Mouse (Mus musculus) MEL-GATA-1-ER (cell line): Measurements from ENCODE around the gene Tollip.

Experiments
- DNase-seq: peaks from one replicate; pipeline ENCODE4 v3.0.0-alpha.2; 2012; ENCODE audit warnings: low read depth; ENCODE audit errors: extremely low read depth

Tollip gene

GRCm38 (mm10) chr7:141918407-141918806 is at the start of gene Tollip:
Gene Tollip, minus strand, starts transcription at chr7:141918507.
- DNase-seq = no peak

- DNase-seq = no peak
These were observed 48.0 kb upstream of the Tollip start for GRCm38 (mm10) chr7:141966281-141966680.

DNA sequence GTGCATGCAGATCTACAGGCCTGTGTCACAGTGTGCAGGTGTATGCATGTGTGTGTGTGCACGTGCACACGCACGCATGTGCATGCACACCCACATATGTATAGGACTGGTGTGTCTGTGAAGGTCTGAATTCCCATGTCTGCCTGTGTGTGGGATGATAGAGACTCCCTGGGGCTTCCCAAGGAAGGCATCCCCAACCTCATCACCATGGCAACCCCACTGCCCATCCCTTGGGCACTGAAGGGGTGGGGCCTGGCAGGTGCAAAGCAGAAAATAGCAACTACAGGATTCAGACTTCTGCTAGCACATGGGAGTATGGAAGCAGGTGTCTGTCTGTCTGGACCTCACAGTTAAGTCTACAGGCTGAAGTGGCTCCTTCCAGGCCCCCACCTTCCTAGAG is 44.2 kb upstream of the Tollip start:
- no peak for DNase-seq

DNA sequence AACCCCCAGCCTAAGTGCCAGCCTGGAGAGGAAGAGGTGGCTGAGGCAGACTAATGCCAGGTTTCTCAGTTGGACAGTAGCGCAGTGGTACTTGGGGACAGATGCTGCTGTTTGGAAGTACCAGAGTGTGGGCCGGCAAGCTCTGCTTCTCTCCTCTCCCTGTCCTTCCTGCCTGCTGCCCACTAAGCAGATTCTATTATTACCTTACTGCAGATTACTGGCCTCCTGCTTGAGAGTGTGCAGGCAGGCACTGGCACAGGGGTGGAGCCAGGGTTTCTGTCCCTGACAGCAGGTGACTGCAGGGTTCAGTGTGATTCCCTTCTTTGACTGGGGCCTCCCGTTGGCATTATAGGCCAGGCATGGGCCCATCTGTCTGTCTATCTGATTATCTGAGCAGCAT is 43.2 kb upstream of the Tollip start:
- no peak for DNase-seq

DNA sequence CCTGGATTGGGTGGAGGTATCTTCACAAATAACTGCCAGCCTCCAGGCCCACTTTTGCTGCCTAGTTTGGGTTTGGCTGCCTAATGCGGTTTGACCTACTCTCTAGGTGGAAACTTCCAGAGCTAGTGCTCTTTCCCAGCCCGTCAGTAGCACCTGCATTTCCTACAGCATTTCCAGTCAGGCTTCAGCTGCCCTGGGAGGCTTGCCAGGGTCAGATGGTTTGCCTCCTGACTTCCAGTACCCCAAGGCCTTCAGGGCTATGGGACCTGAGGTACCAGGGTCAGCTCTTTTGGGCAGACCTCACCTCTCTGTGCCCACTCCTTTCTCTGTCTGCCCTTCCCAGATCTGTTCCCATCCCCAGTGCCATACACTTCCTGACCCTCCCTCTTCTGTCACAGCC is 42.6 kb upstream of the Tollip start:
- DNase-seq = no peak

DNA sequence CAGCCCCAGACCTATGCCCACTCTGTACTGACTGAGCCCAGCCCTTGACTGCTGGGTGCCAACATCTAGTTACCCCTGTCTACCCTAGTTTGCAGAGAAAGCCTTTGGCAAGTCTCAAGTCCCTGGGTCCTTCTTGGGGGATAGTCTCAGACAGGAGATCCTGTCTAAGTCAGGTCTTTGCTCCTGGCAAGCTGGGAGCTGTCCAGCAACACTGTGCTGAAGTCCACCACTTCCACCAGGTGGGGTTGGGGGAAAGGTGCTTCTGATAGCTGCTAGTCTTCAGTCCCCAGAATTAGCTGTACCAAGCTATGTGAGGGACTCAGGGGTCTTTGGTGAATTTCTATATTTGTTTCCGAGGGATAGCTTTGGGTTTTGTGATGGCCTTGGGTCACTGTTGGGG is 40.8 kb upstream of the Tollip start:
- no peak for DNase-seq

DNA sequence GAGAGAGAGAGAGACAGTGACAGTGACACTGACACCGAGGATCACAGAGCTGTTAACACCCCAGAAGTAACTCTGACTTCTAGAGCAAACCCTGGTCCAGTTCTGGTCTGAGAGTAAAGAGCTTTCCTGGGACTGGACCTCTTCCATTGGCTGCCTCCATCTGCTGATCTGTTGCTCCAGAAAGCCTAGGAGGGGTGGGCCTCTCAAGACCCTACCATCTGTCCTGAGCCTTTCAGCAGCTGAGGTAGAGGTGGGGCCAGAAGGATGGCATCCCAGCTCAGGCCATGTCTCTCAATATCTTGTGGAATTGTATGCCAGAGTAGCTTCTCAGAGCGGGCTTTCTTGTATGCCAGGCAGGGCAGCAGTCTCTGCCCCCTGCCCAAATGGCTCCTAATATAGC is 39.9 kb upstream of the Tollip start:
- DNase-seq = no peak

- DNase-seq = no peak
These were observed 39.3 kb upstream of the Tollip start for GRCm38 (mm10) chr7:141957524-141958051.

GRCm38 (mm10) chr7:141956174-141956566 is 37.9 kb upstream of the Tollip start:
- DNase-seq = no peak

GRCm38 (mm10) chr7:141955565-141956173 is 37.4 kb upstream of the Tollip start:
- no peak for DNase-seq

DNA sequence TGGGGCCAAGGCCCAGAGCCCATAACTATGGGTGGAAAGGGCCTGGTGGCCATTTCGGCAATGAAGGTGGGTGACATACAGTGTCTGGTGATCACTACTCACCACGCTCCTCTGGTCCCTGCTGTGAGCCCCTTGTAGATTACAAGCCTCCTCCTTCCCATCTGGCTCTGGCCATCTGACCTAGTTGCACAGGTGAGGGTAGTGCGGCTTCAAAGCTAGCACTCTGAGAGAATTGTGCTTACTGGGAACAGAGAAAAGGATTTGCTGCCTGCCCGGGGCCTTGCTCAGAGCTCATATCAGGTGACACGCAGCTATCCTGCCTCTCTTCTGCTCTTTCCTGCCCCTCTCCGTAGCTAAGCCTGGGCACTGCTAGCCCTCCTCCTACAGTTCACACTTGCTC is 35.3 kb upstream of the Tollip start:
- no peak for DNase-seq

DNA sequence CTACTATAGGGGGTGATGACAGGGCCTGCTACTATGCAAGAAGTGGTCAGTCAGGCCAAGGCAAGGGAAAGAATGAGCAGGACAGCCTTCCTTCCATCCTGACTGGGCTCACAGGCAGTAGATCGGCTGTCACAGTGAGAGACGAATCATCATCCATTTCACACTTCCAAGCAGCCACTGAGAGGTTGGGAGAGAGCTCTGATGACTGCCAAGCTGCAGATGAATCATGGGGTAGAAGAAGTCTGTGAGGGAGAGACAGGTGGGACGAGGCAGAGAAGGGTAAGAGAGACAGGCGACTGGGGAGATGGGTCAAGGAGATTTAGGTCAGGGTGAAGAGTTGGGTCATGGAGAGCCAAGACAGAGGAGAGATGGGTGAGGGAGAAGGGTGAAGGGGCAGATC is 34.6 kb upstream of the Tollip start:
- DNase-seq = no peak

DNA sequence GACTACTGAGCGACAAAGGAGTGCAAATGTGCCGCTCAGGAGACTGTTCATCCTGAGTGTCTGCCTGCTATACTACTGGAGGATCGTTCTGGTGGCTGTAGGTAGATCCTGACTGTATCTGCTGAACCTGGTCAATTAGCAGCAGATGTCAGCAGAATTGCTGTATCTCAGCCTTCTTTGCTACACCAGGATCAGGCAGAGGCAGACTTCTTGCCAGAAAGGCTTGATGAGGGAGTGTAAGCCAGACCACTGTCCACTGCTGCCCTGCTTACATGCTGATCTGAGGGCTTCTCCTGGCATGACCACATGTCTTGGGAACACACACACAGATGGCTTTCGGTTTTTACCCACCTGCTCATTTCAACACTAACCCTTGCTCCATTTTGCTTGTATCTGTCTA is 33.5 kb upstream of the Tollip start:
- DNase-seq = no peak

- no peak for DNase-seq
These were observed 32.1 kb upstream of the Tollip start for GRCm38 (mm10) chr7:141950104-141951013.

DNA sequence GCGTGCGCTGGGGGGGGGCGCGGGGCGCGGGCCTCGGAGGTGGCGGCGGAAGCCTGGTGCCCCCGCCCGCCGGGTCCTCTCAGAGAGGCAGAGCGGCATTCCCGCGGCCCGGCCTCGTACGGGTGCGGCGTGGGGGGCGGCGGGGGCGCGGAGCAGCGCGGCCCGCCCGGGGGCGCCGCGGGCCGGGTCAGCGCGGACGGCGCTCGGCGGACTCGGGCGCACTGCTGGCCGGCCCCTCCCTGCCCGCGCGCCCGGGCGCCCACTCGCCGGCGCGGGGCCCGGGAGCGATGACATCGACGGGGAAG is 31.4 kb upstream of the Tollip start:
- no peak for DNase-seq

DNA sequence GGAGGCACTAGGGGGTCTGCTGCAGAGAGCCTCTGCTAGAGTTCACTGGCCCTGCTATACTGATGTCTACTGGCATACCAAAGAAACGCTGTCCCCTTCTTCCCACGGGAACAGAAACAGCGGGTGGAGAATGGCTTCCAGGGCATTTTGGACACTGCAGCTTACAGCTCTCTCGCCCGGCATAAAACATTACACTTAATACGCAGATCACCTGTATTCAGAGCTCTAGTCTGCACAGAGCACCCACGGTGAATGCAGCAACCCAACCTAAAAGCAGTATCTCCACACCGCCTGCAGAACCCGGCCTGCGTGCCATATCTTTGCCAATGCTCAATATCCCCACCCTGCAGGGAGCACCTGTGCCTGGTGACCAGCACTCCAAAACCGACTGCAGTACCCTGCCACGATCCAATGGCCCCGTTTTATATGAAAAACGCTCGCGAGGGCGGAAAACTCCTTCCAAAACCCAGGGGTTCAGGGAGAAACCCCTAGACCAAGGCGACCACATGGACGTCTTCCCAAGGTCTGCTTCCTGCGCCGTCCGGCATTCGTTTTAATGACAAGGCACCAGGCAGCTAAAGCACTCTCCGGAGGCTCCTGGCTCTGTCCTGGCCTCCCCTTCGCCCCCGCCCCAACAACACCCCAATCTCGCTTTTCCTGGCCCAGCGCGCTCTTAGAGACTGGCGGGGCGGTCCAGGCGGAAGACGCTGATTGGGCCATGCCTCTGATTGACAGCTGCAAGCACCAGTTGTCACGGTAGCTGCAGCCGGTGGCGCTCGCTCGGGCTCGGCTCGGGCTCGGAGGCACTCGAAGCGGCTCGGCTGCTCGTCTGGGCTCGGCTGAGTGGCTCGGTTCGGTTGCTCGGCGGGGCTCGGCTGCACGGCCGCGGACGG is 30.8 kb upstream of the Tollip start, which contains the start of gene Brsk2:
Brsk2 (plus strand) TSS at position 846 of the 893 bp plus-strand sequence.
- no peak for DNase-seq

DNA sequence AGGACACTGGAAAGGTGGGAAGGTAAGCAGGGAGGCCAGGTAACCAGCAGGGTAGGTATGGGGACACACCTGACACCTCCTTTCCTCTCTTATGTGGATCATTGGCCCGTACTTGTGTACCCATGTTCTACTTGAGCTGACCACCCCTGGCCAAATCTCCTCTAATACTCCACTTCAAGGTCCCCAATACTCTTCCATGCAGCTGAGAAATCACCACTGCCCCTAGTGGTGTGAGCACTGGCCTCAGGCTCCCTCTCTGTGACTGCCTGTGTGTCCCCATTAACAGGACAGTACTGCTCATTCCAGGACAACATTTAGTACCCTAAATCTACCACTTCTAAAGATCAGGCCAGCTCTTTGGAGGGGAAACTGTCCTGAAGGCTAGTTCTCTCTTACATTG is 29.7 kb upstream of the Tollip start:
- DNase-seq = no peak

DNA sequence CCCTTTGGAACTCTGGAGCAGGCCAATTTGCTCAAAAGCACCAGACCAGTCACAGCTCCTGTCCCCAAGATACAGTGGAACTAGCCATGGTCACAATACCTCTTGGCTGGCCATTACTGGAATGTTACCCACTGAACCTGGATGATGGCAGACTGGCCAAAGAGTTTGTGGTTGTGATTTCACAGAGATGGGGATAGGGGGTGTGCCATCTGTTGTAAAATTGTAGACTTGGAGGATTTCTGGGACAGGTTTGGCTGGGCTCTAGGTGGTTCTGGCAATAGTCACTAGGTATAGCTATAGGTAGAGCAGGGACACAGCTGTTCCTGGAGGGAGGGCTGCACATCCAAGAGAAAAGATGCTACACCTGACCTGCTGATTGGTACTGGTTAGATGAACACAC is 29.2 kb upstream of the Tollip start:
- no peak for DNase-seq

DNA sequence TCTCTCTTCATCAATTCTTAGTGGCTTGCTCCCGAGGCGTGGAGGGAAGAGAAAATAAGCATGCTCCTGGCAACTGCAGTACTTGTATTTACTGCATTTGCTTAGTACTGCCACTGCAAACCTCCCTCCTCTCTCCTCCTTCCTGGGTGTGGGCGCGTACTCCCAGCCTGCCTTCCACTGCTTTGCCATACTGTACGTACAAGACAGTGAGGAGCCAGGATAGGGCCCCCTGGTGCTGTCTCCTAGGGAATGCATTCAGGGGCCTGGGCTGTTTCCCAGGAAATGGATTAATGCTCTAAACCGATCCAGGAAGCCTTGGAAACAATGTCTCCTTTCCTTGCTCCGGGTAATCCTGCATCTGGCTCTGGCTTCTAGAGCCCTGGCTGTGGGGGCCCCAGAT is 27.6 kb upstream of the Tollip start:
- DNase-seq = no peak

DNA sequence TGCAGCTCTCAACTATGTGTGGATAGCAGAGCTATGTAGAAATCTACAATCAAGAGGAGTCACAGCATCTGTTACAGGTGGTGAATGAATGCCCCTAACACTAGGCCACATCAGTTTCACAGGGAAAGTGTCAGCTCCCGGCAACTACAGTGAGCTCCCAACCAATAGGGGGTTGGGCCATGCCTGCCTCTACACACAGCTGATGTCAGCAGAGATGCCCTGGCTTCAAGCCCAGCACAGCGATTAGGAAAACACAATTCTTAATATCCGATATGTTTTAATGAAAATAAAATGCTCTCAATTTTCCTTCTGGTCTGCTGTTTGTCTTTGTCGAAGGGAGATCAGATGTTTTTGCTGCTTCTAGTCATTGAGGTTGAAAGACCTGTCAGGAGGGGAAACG is 25.1 kb upstream of the Tollip start:
- no peak for DNase-seq

DNA sequence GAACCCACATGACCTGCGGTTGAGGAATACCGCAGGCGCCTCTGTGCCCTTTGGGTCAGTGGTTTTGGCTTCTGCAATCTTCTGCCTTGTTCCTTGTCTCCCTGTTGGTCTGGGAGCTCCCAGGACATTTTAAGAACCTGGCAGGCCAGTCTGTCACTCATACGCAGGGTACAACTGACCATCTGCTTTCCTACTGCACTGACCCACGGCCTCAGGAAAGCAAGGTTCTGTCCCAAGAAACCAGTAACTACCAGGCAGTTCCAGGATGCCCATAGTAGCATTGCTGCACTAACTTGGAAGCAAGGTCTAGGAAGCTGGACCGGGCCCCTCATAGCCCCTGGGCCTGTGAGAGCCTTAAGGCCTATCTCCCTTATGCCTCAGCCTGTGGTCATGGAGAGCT is 16.6 kb upstream of the Tollip start:
- DNase-seq = no peak
